Mouse (Mus musculus): ENCODE results near the gene Rnf7. TPM values are rescaled to one million over a fixed set of nuclear protein-coding genes. Genes with fewer than 3 reads are reported as not detected.
"Not testable (repeated sequence)": the region's sequence is repeated elsewhere in the genome, so short reads cannot be mapped to it uniquely, and the experiment has no call there.

Gene Rnf7
- 228 and 271 TPM in 2 replicates for polyA plus RNA-seq (2014; fragmentation: Nextera tagmentation; extraction: Ambion mirVana)

DNA sequence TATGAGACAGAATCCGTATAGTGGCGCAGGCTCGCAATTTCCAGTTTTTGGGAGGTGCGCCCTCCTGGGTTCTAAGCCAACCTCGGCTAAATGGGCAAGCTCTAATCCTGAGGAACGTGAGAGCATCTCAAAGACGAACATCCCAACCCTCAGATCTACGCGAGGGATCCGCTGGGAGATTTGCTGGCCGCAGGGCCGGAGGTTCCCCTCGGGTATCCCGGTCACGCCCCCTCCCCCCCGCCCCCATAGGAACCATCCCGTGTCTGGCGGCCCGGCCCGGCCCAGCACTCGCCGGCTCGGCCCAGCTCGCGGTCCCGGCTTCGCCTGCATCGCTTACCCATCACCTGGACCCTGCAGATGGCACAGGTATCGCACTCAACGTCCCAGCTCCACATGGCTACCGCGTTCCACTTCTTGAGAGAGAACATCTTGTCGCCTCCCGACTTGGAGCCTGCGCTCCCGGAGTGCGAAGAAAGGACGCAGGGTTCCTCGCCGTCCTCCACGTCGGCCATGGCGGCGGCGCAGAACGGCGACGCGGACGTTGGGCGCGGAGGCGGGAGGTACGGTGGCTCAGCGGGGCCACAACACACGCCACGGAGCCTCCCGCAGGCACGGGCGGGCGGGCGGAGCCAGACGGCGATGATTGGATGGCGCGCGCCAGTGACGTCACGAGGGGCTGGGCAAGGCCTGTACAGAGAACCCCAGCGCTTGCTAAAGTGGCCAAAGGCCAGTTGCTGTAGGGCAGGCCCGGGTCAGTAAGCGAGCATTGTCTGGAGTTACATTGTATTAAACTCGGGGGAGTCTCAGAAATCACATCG is at the start of gene Rnf7:
Gene Rnf7 (minus strand): TSS at position 605 of the 818 bp plus-strand sequence.
- H3K9me3 ChIP-seq (replicated peaks; ENCODE audit: control insufficient read depth, low read length): no peaks in the 10 kb centered on the region
- DNase-seq (ENCODE audit: low spot score) (peak; percentile 98), ATAC-seq (peak; percentile 99)
- no peaks in the 10 kb centered on the region for H3K27me3 ChIP-seq (replicated peaks; ENCODE audit: control insufficient read depth, insufficient read depth, low read length)
- peak within 1 kb of the TSS; percentile 71 for H3K27ac ChIP-seq (ENCODE audit: low read depth, low read length)
- WGBS: 1% methylated on average over 70 of the region's 74 CpGs
- peak within 1 kb of the TSS; percentile 82 for H3K9ac ChIP-seq (ENCODE audit: low read length)
- H3K36me3 ChIP-seq (ENCODE audit: control insufficient read depth, insufficient read depth, low read length): peaks cover 10% of the 10 kb centered on the region; the same call in 1 of the 2 replicates
- peak within 1 kb of the TSS; percentile 88 for H3K4me2 ChIP-seq (ENCODE audit: low read length)
- H3K4me3 ChIP-seq (ENCODE audit: low read depth, low read length): peak within 1 kb of the TSS; percentile 73
- H3K4me1 ChIP-seq (ENCODE audit: control insufficient read depth, insufficient read depth, low read length): peaks cover 10% of the 10 kb centered on the region

DNA sequence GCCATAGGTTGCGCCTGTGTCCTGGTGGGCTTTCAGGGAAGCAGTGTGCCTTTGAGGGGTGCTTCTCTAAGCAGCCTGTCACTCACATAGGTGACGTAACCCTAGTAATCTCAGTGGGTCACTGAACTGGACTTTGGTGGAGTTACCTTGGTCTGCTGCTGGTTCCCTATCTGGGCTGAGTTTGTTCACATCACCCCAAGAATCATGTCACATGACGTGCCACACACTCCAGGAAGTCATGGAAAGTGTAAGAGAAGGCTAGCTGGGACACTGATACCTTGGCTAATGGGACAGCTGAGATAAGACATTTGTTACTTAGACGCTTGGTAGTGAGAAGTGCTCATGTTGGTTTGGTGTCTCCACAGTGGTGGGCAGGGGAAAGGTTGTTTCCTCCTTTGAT is 47.5 kb upstream of the Rnf7 start:
- Histone ChIP-seq H3K27me3 (replicated peaks; ENCODE audit: control insufficient read depth, insufficient read depth, low read length) (no peaks in the 10 kb centered on the region), H3K27ac (ENCODE audit: low read depth, low read length) (no peak overlapping the region), H3K36me3 (ENCODE audit: control insufficient read depth, insufficient read depth, low read length) (no peaks in the 10 kb centered on the region), H3K4me3 (ENCODE audit: low read depth, low read length) (no peak overlapping the region), H3K9me3 (replicated peaks; ENCODE audit: control insufficient read depth, low read length) (no peaks in the 10 kb centered on the region), H3K4me1 (ENCODE audit: control insufficient read depth, insufficient read depth, low read length) (peaks cover 4% of the 10 kb centered on the region), H3K9ac (ENCODE audit: low read length) (no peak overlapping the region), H3K4me2 (ENCODE audit: low read length) (no peak overlapping the region)
- DNase-seq (ENCODE audit: low spot score) (no peak), ATAC-seq (no peak)
- WGBS: 79% methylated on average over 4 of the region's 4 CpGs

DNA sequence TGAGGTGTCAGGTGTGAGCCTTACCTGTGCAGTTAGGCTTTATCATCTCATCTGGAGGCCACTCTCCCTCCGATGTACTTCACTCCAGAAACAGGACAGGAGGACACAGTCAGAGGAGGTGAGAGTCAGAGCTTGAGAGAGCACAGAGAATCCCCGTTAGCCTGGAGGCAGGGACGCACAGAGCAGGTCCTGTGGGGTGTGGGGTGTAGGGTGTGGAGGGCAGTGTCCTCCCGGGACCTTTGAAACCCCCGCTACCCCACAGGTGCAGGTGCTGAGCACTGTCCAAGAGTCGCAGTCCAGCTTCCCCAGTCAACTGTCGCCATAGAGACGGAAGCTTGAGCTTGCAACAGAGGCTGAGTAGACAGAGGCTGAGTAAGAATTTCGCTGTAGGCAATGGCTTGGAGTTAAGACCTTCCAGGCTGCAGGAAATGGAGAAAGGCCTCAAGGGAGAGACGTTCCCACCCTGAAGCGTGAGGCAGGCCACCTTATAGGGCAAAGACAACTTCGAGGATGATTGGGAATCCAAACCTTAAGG is 46.6 kb upstream of the Rnf7 start, which contains the start of gene Gm28729:
Gene Gm28729 (minus strand): TSS at position 293 of the 535 bp plus-strand sequence.
- H3K27me3 ChIP-seq (replicated peaks; ENCODE audit: control insufficient read depth, insufficient read depth, low read length): no peaks in the 10 kb centered on the region
- DNase-seq (ENCODE audit: low spot score) (no peak), ATAC-seq (no peak)
- H3K27ac ChIP-seq (ENCODE audit: low read depth, low read length): no peak within 1 kb of the TSS
- H3K4me1 ChIP-seq (ENCODE audit: control insufficient read depth, insufficient read depth, low read length): peaks cover 4% of the 10 kb centered on the region
- WGBS: 60% methylated on average over 12 of the region's 12 CpGs
- H3K4me2 ChIP-seq (ENCODE audit: low read length): no peak within 1 kb of the TSS
- no peaks in the 10 kb centered on the region for H3K36me3 ChIP-seq (ENCODE audit: control insufficient read depth, insufficient read depth, low read length)
- H3K9me3 ChIP-seq (replicated peaks; ENCODE audit: control insufficient read depth, low read length): no peaks in the 10 kb centered on the region
- no peak within 1 kb of the TSS for H3K4me3 ChIP-seq (ENCODE audit: low read depth, low read length)
- H3K9ac ChIP-seq (ENCODE audit: low read length): no peak within 1 kb of the TSS

DNA sequence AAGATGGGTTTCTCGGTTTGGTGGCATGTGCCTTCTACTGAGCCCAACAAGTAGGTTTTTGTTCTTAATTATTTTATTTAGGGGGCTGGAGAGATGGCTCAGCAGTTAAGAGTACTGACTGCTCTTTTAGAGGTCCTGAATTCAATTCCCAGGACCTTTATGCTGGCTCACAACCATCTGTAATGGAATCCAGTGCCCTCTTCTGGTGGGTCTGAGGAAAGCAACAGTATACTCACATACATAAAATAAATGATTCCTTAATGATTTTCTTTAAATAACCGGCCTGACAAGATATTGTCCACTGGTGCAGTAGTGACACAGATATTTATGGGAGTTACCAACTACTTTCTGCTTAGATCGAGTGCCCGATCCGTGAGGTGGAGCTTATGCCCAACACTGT is 44.7 kb upstream of the Rnf7 start:
- 90% methylated on average over 5 of the region's 5 CpGs for WGBS
- H3K27me3 ChIP-seq (replicated peaks; ENCODE audit: control insufficient read depth, insufficient read depth, low read length): no peaks in the 10 kb centered on the region
- ATAC-seq (no peak), DNase-seq (ENCODE audit: low spot score) (no peak)
- H3K27ac ChIP-seq (ENCODE audit: low read depth, low read length): no peak overlapping the region
- no peak overlapping the region for H3K9ac ChIP-seq (ENCODE audit: low read length)
- H3K9me3 ChIP-seq (replicated peaks; ENCODE audit: control insufficient read depth, low read length): no peaks in the 10 kb centered on the region
- H3K36me3 ChIP-seq (ENCODE audit: control insufficient read depth, insufficient read depth, low read length): no peaks in the 10 kb centered on the region
- H3K4me3 ChIP-seq (ENCODE audit: low read depth, low read length): no peak overlapping the region
- no peak overlapping the region for H3K4me2 ChIP-seq (ENCODE audit: low read length)
- no peaks in the 10 kb centered on the region for H3K4me1 ChIP-seq (ENCODE audit: control insufficient read depth, insufficient read depth, low read length)

DNA sequence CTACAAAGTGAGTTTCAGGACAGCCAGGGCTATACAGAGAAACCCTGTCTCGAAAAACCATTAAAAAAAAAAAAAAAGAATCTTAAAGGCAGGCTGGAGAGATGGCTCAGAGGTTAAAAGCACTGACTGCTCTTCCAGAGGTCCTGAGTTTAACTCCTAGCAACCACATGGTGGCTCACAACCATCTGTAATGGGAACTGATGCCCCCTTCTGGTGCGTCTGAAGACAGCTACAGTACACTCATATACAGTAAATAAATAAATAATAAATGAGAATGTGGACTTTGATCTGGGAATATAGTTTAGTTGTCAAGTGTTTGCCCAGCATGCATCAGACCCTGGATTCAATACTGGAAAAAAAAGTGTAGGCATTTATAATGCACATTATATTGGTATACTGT is 43.1 kb upstream of the Rnf7 start:
- 90% methylated on average over 2 of the region's 2 CpGs for WGBS
- H3K36me3 ChIP-seq (ENCODE audit: control insufficient read depth, insufficient read depth, low read length); H3K4me2 ChIP-seq (ENCODE audit: low read length); H3K9ac ChIP-seq (ENCODE audit: low read length); H3K27ac ChIP-seq (ENCODE audit: low read depth, low read length); DNase-seq (ENCODE audit: low spot score); H3K9me3 ChIP-seq (replicated peaks; ENCODE audit: control insufficient read depth, low read length); H3K27me3 ChIP-seq (replicated peaks; ENCODE audit: control insufficient read depth, insufficient read depth, low read length); H3K4me1 ChIP-seq (ENCODE audit: control insufficient read depth, insufficient read depth, low read length); H3K4me3 ChIP-seq (ENCODE audit: low read depth, low read length); ATAC-seq: not testable (repeated sequence)

DNA sequence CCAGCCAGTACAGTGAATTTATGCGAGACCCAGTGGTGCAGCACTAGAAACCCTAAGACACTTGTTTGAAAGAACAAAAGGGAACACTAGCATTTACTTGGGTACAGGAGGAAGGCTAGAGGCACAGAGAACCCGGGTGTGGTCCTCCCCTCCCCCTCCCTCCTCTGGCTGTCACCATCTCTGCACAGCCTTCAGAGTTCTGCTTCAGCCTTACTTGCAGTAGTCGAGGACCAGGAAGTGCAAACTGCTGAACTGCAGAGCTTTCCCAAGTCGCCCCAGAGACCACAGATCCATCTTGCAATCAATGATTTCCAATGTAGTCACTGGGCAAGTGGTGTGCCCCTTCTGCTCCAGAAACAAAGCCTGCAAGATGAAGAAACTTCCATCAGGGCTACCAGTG is 39.0 kb upstream of the Rnf7 start:
- ATAC-seq: no peak
- Histone ChIP-seq H3K9me3 (replicated peaks; ENCODE audit: control insufficient read depth, low read length) (no peaks in the 10 kb centered on the region), H3K27ac (ENCODE audit: low read depth, low read length) (no peak overlapping the region), H3K4me3 (ENCODE audit: low read depth, low read length) (no peak overlapping the region), H3K27me3 (replicated peaks; ENCODE audit: control insufficient read depth, insufficient read depth, low read length) (no peaks in the 10 kb centered on the region), H3K9ac (ENCODE audit: low read length) (no peak overlapping the region), H3K36me3 (ENCODE audit: control insufficient read depth, insufficient read depth, low read length) (no peaks in the 10 kb centered on the region), H3K4me1 (ENCODE audit: control insufficient read depth, insufficient read depth, low read length) (no peaks in the 10 kb centered on the region), H3K4me2 (ENCODE audit: low read length) (no peak overlapping the region)
- WGBS: 41% methylated on average over 4 of the region's 4 CpGs
- DNase-seq (ENCODE audit: low spot score): no peak

DNA sequence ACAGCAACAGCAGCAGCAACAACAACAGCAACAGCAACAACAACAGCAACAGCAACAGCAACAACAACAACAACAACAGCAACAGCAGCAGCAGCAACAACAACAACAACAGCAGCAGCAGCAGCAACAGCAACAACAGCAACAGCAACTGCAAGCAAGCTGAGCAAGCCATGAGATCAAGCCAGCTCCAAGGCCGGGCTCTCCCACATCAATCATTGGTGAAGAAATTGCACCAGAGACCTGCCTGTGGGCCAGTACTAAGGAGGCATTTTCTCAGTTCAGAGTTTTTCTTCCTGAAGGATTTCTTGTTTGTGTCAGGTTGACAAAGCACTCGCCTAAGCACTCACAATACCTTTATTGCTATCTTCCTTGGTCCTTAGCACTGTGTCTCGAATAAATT is 38.3 kb upstream of the Rnf7 start:
- ATAC-seq: no peak
- H3K27ac ChIP-seq (ENCODE audit: low read depth, low read length): no peak overlapping the region

DNA sequence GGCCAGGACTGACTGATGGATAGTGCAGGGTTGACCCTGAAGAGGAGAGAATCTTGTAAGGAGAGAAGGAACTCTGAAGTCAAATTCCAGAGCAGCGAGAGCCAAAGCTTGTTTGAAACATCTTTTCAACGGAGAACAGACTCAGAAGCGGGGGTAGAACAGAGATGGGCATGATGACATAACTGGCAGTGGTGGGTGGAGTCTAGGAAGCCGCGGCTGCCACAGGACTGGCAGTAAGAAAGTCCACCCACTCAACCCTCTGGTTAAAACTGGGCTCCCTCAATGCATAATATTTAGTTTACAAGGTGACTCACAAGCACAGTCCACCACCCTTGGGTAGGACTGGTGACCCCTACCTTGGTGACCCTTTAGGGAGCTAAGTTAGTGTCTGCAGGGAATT is 37.3 kb upstream of the Rnf7 start:
- Histone ChIP-seq H3K4me1 (ENCODE audit: control insufficient read depth, insufficient read depth, low read length) (no peaks in the 10 kb centered on the region), H3K4me3 (ENCODE audit: low read depth, low read length) (no peak overlapping the region), H3K4me2 (ENCODE audit: low read length) (no peak overlapping the region), H3K36me3 (ENCODE audit: control insufficient read depth, insufficient read depth, low read length) (no peaks in the 10 kb centered on the region), H3K27ac (ENCODE audit: low read depth, low read length) (no peak overlapping the region), H3K9ac (ENCODE audit: low read length) (no peak overlapping the region), H3K9me3 (replicated peaks; ENCODE audit: control insufficient read depth, low read length) (no peaks in the 10 kb centered on the region), H3K27me3 (replicated peaks; ENCODE audit: control insufficient read depth, insufficient read depth, low read length) (no peaks in the 10 kb centered on the region)
- ATAC-seq: no peak
- no peak for DNase-seq (ENCODE audit: low spot score)
- WGBS: 82% methylated on average over 5 of the region's 5 CpGs

More for the DNA sequence above, 38.3 kb upstream of the Rnf7 start:
- no peak for DNase-seq (ENCODE audit: low spot score)
- 66% methylated on average over 3 of the region's 3 CpGs for WGBS
- Histone ChIP-seq H3K4me1 (ENCODE audit: control insufficient read depth, insufficient read depth, low read length) (no peaks in the 10 kb centered on the region), H3K4me2 (ENCODE audit: low read length) (no peak overlapping the region), H3K9me3 (replicated peaks; ENCODE audit: control insufficient read depth, low read length) (no peaks in the 10 kb centered on the region), H3K36me3 (ENCODE audit: control insufficient read depth, insufficient read depth, low read length) (no peaks in the 10 kb centered on the region), H3K27me3 (replicated peaks; ENCODE audit: control insufficient read depth, insufficient read depth, low read length) (no peaks in the 10 kb centered on the region), H3K9ac (ENCODE audit: low read length) (no peak overlapping the region), H3K4me3 (ENCODE audit: low read depth, low read length) (no peak overlapping the region)

DNA sequence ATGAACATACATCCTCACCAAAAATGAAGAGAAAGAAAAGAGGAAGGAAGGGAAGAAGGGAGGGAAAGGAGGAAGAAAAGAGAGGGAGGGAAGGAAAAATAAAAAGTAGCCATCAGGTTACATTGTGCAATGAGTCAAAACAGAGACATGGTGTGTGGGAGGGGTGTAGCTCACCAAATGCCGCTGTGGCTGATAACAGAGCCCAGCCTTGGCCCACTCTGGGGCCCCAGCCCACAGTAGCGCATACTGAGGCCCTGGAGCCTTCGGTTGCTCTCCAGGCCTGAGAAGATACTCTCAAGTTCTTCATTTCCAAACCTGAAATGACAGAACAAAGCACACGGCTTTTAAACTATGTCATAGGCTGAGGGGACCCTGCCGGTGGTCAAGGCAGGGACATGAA is 35.8 kb upstream of the Rnf7 start:
- H3K36me3 ChIP-seq (ENCODE audit: control insufficient read depth, insufficient read depth, low read length): no peaks in the 10 kb centered on the region
- no peak overlapping the region for H3K9ac ChIP-seq (ENCODE audit: low read length)
- DNase-seq (ENCODE audit: low spot score) (no peak), ATAC-seq (no peak)
- H3K4me3 ChIP-seq (ENCODE audit: low read depth, low read length): no peak overlapping the region
- no peaks in the 10 kb centered on the region for H3K9me3 ChIP-seq (replicated peaks; ENCODE audit: control insufficient read depth, low read length)
- no peak overlapping the region for H3K4me2 ChIP-seq (ENCODE audit: low read length)
- no peaks in the 10 kb centered on the region for H3K27me3 ChIP-seq (replicated peaks; ENCODE audit: control insufficient read depth, insufficient read depth, low read length)
- no peak overlapping the region for H3K27ac ChIP-seq (ENCODE audit: low read depth, low read length)
- no peaks in the 10 kb centered on the region for H3K4me1 ChIP-seq (ENCODE audit: control insufficient read depth, insufficient read depth, low read length)
- WGBS: 88% methylated on average over 5 of the region's 5 CpGs
